Mouse (Mus musculus) kidney, adult 9 months (tissue): ENCODE results near the gene Plekhg5.

ENCODE experiments used
- DNase-seq: peaks from one replicate; pipeline ENCODE4 v3.0.0; 2022

Gene Plekhg5

GRCm38 (mm10) chr4:152153771-152154177 is 81.5 kb downstream of the Plekhg5 start:
- peak; percentile 85 for DNase-seq

GRCm38 (mm10) chr4:152155019-152155418 is 82.7 kb downstream of the Plekhg5 start:
- DNase-seq = no peak

GRCm38 (mm10) chr4:152157779-152158584 is 85.7 kb downstream of the Plekhg5 start:
- DNase-seq = peak; percentile 71

GRCm38 (mm10) chr4:152158585-152159284 is 86.4 kb downstream of the Plekhg5 start, which contains the start of gene Hes2:
Gene Hes2, plus strand, starts transcription at chr4:152158867.
- peak; percentile 58 for DNase-seq

- no peak for DNase-seq
Measured at GRCm38 (mm10) chr4:152159285-152159678, 87.0 kb downstream of the Plekhg5 start.

GRCm38 (mm10) chr4:152160748-152161147 is 88.5 kb downstream of the Plekhg5 start:
- DNase-seq = peak; percentile 88

- DNase-seq = peak; percentile 79
Measured at GRCm38 (mm10) chr4:152161601-152162000, 89.3 kb downstream of the Plekhg5 start.

- no peak for DNase-seq
Measured at GRCm38 (mm10) chr4:152162748-152163147, 90.5 kb downstream of the Plekhg5 start.
